ENCODE assay signal across 16 mouse cellular contexts in genomic region chr16:17167179-17167578, GRCm38 (mm10). TPM values are rescaled to one million over a fixed set of nuclear protein-coding genes. Genes with fewer than 3 reads are reported as not detected.
"Had no signal": no experiment of that assay in that cellular context is flagged by ENCODE, and none has a peak within 500 bp of the region (broad histone marks: within the 10 kb centered on the region; RNA-seq: fewer than 3 reads in every experiment).

No protein-coding gene starts in this region.

- H3K27ac ChIP-seq: left cerebral cortex, adult 2 months; liver, embryonic 14.5 days; lung, embryonic 15.5 days; midbrain, embryonic 12.5 days; neural tube, embryonic 13.5 days had no signal

- H3K4me2 ChIP-seq: liver, embryonic 11.5 days; lung, embryonic 15.5 days; midbrain, embryonic 12.5 days; neural tube, embryonic 13.5 days had no signal

- H3K27me3 ChIP-seq: lung, embryonic 15.5 days; midbrain, embryonic 12.5 days; neural tube, embryonic 13.5 days had no signal

- H3K9ac ChIP-seq: liver, embryonic 14.5 days; liver, postnatal 0 days; lung, embryonic 15.5 days; midbrain, embryonic 12.5 days; neural tube, embryonic 13.5 days had no signal

- H3K4me1 ChIP-seq: lung, embryonic 15.5 days; midbrain, embryonic 12.5 days; neural tube, embryonic 13.5 days had no signal

- ATAC-seq: liver, postnatal 0 days; midbrain, embryonic 16.5 days had no signal

- H3K4me3 ChIP-seq: left cerebral cortex, adult 2 months; lung, embryonic 15.5 days; midbrain, embryonic 12.5 days; myocyte; neural tube, embryonic 13.5 days had no signal

- H3K9me3 ChIP-seq: lung, embryonic 15.5 days; midbrain, embryonic 12.5 days; neural tube, embryonic 13.5 days had no signal

- DNase-seq: kidney, postnatal 14 days; layer of hippocampus, postnatal 36 days; liver, postnatal 0 days; lung, postnatal 14 days; lung, postnatal 4 days; retina, postnatal 1 day; right cerebral cortex, postnatal 25 days; thymus, postnatal 25 days had no signal

RNA-seq across cellular contexts. Expression of gene Rimbp3, which starts 41.2 kb away (rescaled TPM):
- polyA plus RNA-seq: liver, postnatal 0 days had no signal
